Mouse (Mus musculus): ENCODE data around the gene Pik3cd. TPM values are rescaled to one million over a fixed set of nuclear protein-coding genes. Genes with fewer than 3 reads are reported as not detected.

The Pik3cd gene
- total RNA-seq, 2 experiments from 2014 or later: 21.2 to 25.0 TPM

DNA sequence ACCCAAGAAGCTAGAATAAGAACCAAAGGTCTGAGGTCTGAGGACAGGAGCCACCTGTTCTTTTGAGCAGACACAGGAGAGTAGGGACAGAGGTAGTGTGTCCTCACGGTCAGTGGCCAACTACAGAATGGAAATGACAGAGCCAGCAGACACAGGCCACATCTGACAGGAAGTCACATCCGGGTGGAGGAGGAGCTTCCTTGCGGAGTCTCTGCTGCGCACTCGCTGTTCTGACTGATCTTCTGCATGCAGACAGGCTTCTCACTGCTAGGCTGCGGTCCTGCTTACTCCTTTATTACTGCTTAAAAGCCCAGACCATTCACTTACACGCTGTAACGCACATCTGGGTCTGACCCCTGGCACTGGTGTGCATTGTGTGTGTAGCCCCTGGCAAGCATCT, 26.4 kb upstream of the Pik3cd start:
- intact Hi-C loops (cut with DNase I): no loop called here
- DNase-seq (ENCODE audit: low spot score in 2 of 2): no peak

DNA sequence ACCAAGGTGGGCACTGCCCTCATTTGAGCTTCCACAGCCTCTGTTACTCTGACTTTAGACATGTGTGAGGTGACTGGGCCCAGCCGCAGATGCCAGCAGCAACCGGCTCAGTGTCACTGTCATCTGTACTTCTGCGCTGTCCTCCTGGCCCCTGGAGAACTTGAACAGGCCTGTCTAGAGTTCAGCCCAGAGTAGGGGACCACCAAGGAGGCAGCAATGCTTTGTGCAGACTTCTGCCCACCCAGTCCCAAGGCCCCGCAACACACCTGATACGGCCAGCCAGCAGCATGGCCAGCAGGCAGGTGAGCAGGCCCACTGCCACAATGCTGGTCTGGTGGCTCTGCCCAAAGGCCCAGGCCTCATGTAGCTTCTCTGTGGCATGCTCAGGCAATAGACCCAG, 25.3 kb upstream of the Pik3cd start:
- DNase-seq (ENCODE audit: low spot score in 2 of 2): no peak
- intact Hi-C loops (cut with DNase I): no loop called here

DNA sequence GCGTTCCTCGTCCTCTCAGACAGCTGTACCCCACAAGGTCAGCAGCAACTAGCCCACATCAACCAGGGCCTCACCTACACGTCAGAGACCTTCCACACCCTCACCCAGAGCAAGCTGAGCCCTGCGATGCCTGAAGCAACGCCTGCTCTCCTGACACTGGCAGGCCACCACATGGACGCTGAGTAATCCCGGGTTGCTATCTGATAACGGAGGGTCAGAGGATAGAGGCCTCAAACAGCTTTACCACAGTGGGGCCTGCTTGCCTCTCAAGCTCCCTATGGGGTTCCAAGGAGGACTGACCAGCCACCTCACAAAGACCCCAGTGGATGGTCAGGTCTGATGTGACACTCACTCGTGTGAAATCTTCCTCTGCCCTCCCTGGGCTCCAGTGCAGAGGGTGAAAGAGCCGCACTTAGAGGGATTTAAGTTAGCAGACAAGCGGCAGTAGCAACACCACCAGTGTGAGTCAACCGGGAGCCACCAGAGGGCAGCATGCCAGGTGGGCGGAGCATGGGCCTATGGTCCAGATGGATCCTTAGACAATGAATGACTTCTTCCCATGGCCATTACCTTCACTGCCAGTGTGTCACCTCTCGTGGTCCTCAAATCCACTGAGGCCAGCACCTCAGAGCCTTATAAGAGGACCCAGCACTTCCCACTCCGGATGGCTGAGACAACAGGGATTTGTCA, 23.4 kb upstream of the Pik3cd start:
- peak; percentile 73 to 88 for DNase-seq (ENCODE audit: low spot score in 2 of 2)

DNA sequence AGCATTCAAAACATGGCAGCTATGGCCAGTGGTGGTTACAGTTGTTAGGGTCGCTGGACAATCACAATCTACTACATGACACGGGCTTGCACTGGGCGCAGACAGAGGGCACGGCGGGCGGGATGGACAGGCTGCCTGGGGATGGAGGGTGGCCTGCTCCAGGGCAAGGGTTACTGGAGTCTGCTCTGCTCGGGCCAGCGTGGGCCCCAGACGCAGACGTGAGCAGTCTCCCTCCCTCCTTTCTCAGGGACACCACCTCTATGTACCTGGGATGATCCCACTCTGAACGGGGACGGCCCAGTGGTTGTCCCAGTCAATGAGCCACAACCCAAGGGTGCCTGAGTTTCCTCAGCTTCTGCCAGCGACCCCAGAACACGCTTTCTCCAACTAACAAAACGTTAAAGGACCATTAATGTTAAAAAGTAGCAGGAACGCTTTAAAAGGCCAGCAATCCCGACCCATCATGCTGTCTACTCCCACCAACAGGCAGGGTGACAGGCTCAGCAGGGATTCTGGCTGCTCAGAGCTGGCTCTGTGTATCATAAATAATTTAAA, 22.6 kb upstream of the Pik3cd start:
- DNase-seq (ENCODE audit: low spot score in 2 of 2): no peak
- intact Hi-C loops (cut with DNase I): no loop called here

More for the DNA sequence above, 23.4 kb upstream of the Pik3cd start:
- intact Hi-C loops (cut with DNase I): no loop called here

DNA sequence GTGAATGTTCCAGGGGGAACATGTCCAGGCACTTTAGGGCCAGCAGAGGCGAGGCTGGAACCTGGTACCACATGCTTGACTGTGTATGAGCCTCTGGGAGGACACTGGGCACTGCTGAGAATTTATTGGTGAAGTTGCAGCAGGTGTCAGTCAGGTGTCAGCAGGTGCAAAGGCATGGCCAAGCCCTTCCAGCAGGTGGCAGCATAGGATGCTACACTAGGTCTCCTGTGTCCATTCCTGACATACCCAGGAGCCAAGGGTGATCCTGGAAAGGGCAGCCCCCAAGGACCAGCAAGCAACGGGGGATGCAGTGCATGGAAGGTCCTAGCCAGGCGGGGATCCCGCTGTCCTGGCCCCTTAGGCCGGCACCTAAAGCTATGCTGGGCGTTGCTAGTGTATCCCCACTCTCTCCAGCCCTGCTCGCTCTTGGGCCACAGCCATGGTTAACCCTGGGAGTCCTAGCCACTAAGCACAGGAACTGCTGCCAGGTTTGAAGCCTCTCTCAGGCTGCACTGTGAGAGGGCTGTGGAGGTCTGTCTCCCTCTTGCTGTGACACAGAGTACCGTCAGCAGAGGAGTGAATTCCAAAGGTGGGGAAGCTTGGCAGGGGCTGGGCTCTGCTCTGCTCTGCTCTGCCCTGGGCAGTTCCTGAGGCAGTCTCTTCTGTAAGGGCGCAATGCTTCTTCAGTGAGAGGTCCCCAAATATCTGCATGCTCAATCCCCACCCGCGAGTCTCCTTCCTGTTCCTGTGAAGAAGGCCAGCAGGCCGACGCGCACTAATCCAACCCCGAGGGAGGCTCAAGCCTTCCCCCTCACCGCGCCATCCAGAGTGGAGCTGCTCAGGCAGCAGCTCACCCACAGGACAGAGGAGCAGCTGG, 21.7 kb upstream of the Pik3cd start:
- intact Hi-C loops (cut with DNase I): no loop called here
- no peak for DNase-seq (ENCODE audit: low spot score in 2 of 2)

DNA sequence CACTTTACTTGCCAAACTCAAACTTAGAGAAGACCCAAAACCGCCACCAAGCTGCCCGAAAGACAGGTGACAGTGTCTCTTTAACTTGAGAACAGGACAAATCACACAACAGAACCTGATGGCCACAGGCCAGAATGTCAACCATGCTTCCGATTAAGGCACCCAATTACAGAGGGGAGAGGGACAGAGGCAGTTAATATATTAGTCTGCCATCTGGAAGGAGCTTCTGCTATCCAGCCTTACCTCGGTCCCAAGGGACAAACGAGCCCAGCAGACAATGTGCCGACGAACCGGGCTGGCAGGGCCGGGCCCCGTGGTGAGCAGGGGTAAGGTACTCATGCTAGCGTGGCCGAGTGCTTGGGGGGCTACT, 20.6 kb upstream of the Pik3cd start:
- intact Hi-C loops (cut with DNase I): no loop called here
- no peak for DNase-seq (ENCODE audit: low spot score in 2 of 2)

DNA sequence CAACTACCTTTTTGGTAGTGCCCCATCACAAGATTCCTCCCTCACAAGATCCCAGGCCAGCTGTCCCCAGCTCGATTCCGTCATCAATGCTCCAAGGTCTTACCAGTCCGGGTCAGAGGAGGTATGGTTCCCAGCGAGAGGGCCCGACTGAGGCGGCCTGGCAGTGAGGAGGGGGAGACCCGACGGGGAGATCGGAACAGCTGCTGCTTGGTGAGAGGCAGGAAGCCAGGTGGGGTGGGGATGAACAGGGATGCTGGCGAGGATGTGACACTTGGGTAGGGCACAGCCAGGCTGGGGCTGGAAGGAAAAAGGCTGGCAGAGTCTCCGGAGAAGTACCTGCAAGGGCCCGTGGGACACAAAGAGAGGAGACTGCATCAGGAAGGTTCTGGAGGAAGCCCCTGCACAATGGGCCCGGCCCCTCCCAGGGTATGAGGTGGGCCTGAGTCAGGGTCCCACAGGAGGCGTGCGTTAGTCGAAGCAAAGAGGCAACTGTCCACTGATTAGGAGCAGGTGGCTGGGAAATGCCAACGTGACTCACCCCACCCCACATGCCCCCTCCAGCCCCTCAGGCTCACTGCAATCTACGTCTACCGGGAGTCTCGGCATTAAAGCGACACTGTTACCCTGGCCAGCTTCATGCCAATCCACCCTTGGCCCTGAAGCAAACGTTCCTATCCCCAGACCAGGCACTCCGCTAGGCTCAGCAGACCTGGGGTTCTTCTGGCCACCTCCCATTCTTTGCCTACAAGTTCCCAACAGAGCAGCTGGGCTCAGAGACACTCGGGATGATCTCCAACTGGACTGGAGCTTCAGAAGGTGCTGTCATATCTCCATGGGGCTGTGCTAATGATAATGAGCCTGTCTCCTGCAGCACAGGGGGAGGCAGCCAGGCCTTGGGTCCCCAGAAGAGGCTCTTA, 20.0 kb upstream of the Pik3cd start:
- intact Hi-C loops (cut with DNase I): no loop called here
- no peak for DNase-seq (ENCODE audit: low spot score in 2 of 2)

DNA sequence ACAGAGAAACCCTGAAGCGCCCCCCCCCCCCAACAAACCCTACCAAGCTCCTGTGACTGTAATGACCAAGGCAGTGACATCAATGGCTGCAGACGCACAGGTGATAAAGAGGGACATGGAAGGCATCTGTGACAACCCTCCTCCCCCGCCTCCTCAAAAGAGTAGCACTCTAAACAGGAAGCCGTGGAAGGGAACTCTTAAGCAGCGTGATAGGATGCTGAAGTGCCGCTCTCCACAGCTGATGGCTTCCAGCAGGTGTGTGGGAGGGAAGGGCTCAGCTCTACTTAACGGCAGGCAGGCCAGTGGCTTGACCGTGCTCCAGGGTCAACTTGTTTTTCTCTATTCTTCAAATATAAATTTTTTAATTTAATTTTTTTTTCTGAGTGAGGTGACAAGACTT, 18.8 kb upstream of the Pik3cd start:
- intact Hi-C loops (cut with DNase I): no loop called here
- no peak for DNase-seq (ENCODE audit: low spot score in 2 of 2)

DNA sequence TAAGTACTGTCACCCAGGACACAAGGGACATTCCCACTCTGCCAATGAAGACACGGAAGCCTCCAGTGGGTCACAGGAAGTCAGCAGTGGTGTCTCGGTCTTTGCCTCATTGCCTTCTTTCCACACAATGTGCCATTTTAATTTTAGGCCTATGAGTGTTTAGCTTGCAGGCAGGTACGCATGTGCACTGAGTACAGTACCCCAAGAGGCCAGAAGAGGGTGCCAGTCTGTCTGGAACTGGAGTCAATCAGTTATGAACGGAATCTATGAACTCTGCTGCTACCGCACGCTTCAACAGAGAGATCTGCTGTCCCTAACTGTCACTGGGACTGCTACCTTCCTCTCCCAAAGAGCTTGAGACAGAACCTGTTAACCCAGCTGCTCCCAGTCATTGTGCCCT, 17.3 kb upstream of the Pik3cd start:
- intact Hi-C loops (cut with DNase I): no loop called here
- peak; percentile 66 to 83 for DNase-seq (ENCODE audit: low spot score in 2 of 2)

DNA sequence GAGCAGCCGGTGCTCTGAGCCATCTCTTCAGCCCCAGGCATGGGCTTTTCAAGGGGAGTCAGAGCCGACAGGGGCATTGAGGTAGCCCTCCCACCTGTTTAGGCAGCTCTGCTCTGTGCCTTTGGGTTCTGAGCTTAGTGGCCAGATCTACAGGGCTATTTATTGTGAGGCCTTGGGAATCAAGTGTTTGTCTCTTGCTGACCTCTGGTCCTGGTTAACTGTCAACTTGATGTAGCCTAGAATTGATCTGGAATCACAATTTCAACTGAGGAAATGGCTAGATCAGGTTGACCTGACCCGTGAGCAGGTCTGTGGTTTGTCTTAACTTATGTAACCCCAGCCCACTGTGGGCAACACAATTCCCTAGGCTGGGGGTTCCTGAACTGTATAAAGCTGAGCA, 12.2 kb upstream of the Pik3cd start:
- intact Hi-C loops (cut with DNase I): loop anchor here (5.0 kb wide), 1 partner anchor 62 kb away; no protein-coding TSS in a partner anchor
- no peak for DNase-seq (ENCODE audit: low spot score in 2 of 2)

DNA sequence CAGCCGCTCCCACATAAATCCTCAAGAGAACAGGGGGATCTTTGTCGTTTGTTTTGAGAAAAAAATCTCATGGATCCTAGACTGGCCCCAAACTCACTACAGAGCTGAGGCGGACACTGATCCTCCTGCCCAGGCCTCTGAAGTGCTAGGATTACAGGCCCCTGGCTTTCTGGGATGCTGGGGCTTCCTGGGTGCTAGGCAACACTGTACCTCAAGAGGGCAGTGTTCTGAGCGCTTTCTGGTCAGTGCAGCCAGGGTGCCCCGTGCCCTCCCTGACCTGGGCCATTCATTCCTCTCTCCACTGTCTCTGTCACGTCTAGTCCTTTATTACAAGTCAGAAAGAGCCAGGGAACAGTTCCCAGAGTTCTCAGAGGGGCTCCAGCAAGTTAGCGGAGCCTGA, 9.6 kb upstream of the Pik3cd start:
- DNase-seq (ENCODE audit: low spot score in 2 of 2): no peak

DNA sequence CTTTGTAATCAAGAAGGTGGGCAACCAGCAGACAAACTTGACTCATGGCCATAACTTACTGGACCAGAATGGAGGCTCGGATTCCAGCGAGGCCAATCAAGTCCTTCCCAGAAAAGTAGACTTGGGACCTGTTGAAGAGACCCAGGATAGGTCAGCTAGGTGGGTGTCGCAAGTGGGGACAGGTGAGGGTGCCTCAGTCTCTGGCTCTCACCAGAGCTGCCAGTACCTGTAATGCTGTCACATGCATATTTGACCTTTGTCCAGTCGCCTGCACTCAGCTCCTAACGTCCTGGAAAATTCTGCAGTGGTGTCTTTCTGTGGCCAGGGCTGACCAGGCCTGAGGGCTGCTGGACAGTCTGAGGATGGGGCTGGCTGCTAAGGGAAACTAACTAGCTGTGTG, 9.1 kb upstream of the Pik3cd start:
- DNase-seq (ENCODE audit: low spot score in 2 of 2): no peak
- intact Hi-C loops (cut with DNase I): loop anchor here (5.0 kb wide), 1 partner anchor 59 kb away; no protein-coding TSS in a partner anchor

More for the DNA sequence above, 9.6 kb upstream of the Pik3cd start:
- intact Hi-C loops (cut with DNase I): loop anchor here (5.0 kb wide), 1 partner anchor 60 kb away; no protein-coding TSS in a partner anchor

DNA sequence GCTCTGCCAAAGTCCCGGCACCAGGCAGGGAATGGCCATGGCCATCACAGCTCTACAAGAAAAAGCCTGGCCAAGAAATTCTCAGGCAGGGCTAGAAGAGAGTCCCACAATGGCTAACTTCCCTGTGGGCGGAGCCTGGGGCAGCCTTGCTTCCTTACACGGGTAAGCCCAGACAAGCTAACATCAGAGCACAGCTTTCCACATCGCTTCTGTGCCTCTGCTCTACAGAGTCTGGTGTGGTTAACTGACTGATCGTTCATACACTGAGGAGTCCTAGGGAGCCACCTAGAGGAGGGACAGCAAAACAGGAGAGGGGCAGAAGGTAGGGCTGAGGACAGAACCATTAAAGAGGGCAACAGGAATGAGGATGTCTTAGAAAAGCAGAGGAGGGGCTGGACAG, 8.1 kb upstream of the Pik3cd start:
- intact Hi-C loops (cut with DNase I): loop anchor here (5.0 kb wide), 1 partner anchor 58 kb away; no protein-coding TSS in a partner anchor
- DNase-seq (ENCODE audit: low spot score in 2 of 2): peak; percentile 68 to 79

DNA sequence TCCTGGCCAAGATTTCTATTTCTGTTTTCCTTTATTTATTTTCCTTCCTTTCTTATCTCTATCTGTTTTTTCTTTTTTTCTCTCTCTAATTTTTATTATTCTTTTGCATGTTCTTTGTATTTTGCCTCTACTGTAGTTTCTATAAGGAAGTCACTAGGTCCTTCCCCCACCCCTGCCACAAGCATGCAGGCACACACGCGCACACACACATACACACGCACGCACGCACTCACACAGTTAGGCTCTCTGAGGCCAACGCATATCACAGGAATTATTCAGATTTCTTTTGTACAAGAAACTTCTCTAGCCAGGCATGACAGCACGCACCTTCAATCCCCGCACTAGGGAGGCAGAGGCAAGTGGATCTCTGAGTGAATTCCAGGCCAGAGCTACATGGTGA, 3.6 kb upstream of the Pik3cd start:
- intact Hi-C loops (cut with DNase I): no loop called here
- no peak for DNase-seq (ENCODE audit: low spot score in 2 of 2)

DNA sequence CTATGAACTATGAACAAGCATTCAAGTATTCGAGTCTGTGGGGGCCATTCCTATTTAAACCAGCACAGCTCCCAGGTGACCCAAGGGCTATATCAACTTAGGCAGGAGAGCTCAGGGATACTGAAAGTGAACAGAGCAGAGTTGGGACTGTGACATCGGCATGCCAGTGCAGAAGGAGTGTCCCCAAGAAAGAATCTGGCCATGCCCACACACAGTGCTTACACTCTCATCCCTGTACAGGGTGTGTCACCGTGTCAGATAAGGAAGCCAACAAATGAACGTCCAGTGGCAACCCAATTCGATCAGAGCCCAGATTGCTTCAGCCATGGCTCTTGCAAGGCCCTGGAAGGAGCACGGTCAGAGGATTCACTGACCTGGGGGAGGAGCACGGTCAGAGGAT, 2.9 kb upstream of the Pik3cd start:
- intact Hi-C loops (cut with DNase I): no loop called here
- DNase-seq (ENCODE audit: low spot score in 2 of 2): no peak

DNA sequence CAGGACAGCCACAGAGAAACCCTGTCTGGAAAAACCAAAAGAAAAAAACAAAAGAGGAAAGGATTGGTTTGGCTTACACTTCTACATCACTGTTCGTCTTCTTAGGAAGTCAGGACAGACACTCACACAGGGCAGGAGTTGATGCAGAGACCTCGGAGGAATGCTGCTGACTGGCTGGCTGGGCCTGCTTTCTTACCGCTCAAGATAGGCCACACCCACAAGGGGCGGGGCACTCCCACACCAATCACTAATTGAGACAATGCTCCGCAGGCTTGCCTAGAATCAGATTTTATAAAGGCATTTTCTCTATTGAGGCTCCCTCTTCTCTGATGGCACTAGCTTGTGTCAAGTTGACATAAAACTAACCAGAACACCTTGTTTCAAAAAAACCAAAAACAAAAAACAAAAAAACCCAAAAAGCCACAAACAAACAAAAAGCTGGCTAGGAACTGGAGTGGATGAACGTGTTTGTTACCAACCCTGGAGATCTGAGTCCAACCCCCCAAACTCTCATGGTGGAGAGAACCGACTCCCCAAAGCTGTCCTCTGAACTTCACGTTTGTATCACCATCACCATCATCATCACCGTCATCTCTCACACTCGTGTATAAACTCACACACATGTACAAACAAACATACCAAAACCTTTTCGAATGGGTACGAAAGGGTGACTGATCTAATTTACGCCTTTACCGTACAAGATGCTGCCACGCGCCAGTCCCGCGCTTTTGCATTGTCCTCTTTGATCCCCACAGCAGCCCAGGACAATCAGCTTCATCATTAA, 753 bp downstream of the Pik3cd start:
- intact Hi-C loops (cut with DNase I): no loop called here

DNA sequence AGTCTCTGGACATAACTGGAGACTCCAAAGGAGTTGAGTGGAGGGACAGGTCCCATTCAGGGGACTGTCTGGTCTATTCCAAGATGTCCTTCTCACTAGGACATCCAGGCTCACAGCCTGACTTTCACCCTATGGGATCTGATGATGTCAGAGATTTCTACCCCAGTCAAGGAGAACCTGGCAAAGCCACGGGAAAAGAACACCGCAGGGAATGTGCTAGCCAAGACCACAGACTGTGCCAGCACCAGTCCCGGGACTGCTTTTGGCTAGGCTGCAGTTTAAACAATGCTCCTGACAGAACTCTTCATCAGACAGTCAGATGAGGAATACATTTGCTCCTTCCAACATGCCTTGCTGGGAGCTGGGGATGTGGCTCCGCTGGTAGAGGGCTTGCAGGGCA, 2.4 kb downstream of the Pik3cd start:
- no peak for DNase-seq (ENCODE audit: low spot score in 2 of 2)
- intact Hi-C loops (cut with DNase I): no loop called here

More for the DNA sequence above, 753 bp downstream of the Pik3cd start:
- DNase-seq (ENCODE audit: low spot score in 2 of 2): peak; percentile 47 to 55

DNA sequence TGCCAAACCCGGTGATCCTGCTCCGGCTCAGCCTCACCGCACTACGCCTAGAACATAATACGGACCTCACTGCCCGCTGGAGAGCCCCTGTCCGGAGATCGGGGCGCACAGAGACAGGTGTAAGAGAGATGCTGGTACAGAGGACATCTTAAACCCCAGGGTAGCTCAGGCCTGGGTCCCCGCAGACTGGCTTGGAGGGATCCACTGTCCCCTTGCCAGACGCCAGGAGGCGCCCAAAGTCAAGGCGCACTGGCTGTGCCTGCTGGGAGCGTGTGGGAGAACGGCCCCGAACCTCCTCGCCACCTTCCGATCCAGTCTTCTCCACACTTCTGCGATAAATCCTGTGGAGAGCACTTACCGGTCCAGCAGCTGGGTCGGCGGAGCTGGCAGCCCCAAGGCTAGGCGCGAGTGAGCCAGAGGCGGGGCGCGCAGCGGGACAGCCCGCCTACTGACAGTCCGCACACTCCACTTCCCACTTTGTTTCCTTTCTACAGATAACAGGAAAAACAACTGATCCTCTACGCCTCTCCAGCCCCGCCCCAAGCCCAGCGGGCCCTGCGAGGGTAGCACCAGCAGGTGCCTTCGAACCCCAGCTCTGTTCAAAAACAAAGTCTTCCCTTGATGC, 4.1 kb downstream of the Pik3cd start:
- DNase-seq (ENCODE audit: low spot score in 2 of 2): peak in 1 of 2 experiments; percentile 35
- intact Hi-C loops (cut with DNase I): no loop called here

Data from left cerebral cortex, postnatal 14 days (tissue).